Mouse (Mus musculus): ENCODE results near the gene Adamts4. TPM values are rescaled to one million over a fixed set of nuclear protein-coding genes. Genes with fewer than 3 reads are reported as not detected.

Adamts4 gene
- polyA plus RNA-seq, 1 experiment from 2014 or later, result 3.0 TPM

DNA sequence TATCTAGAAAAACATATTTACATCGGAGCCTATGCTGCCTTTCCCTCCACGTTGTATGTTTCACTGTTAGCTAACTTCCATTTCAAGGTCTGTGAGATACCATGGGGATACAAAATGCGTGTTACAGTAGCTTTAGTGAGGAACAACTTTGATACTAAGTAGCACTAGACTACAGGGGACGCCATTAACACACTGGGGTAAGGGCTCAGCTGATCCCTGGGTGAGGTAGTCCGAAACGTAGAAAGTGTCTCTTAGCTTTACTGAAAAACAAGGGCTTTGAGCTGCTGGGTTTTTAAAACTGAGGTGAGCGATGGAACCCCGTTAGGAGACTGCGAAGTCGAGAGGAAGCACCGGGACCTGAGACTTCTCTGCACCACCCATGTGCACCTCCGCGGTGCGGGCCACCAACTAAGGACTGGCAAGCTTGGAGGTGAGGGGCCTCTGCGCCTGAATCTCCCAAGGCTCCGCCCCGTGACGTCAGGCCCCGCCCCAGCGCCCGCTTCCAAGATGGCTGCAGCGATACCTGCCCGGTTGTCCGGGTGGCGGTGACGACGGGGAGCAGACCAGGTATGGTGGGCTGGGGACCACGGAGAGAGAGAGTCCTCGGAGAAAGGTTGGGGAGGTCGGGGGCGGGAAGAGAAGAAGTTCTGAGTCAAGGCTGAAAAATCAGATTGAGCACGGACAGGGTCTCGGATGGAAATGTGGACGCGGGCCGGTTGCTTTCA lies 19.8 kb downstream of the Adamts4 start, which contains the start of gene B4galt3:
B4galt3 (plus strand) TSS at position 481 of the 725 bp plus-strand sequence.
- peak within 1 kb of the TSS; percentile 82 for H3K4me2 ChIP-seq (ENCODE audit: low read length)
- no peaks in the 10 kb centered on the region for H3K27me3 ChIP-seq (ENCODE audit: control insufficient read depth, insufficient read depth, low read length)
- H3K4me3 ChIP-seq (ENCODE audit: control insufficient read depth in 1 of 2, insufficient read depth in 1 of 2, low read depth in 1 of 2, low read length in 2 of 2), result peak within 1 kb of the TSS; percentile 77
- no peaks in the 10 kb centered on the region for H3K9me3 ChIP-seq (ENCODE audit: control insufficient read depth, low read length)
- peak within 1 kb of the TSS; percentile 61 to 68 for H3K27ac ChIP-seq (replicated peaks in 1 of 2; ENCODE audit: control insufficient read depth in 1 of 2, insufficient read depth in 1 of 2, low read depth in 2 of 2, low read length in 2 of 2)
- H3K36me3 ChIP-seq (ENCODE audit: control insufficient read depth, insufficient read depth, low read length), result peaks cover 28% of the 10 kb centered on the region
- ATAC-seq (ENCODE audit: insufficient number of reproducible peaks, insufficient read depth, low FRiP score, low read depth), result peak; percentile 90
- H3K4me1 ChIP-seq (ENCODE audit: control insufficient read depth in 2 of 2, insufficient read depth in 2 of 2, low read length in 2 of 2), result peaks cover 6 to 17% of the 10 kb centered on the region in 2 experiments; a peak in 3 of 4 replicates
- H3K9ac ChIP-seq (ENCODE audit: low read length), result peak within 1 kb of the TSS; percentile 88
- 4% methylated on average over 36 of the region's 36 CpGs for WGBS

DNA sequence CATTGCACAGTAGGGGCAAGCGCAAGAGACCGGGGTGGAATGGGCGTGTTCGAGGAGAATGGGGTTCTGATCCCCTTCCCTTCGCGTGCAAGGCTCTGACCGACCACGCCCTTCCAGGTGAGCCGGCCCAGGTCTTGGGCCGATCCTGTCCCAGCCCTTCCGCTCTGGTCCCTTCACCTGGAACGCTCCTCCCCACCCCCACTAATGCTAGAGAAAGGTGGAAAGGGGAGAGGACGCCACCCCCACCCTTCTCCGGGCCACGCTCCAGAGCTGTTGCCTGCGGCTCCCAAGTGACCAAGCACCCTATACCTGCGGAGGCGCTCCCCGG lies 20.3 kb downstream of the Adamts4 start:
- ATAC-seq (ENCODE audit: insufficient number of reproducible peaks, insufficient read depth, low FRiP score, low read depth), result peak; percentile 67
- under 1% methylated on average over 17 of the region's 19 CpGs for whole genome bisulfite sequencing
- H3K4me2 ChIP-seq (ENCODE audit: low read length), result peak overlapping the region; percentile 82

DNA sequence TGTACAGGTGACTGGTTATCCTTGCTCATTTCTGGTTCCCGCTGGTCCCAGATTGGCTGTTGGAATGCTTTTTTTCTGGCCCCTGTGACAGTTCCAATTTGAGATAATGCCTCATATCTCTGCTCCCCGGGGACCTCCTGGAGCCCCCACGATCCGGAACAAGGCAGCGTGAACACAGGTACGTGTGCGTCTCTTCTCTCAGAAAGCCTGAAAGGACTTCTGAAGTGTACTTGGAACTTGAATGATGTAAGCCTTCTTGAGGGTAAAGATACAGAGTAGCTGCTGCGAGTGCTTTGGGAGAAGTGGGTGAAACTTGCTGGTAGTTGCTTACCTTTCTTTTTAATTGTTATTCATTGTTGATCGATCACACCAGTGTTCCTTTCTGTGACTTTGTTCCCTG lies 21.0 kb downstream of the Adamts4 start:
- no peak for ATAC-seq (ENCODE audit: insufficient number of reproducible peaks, insufficient read depth, low FRiP score, low read depth)
- 36% methylated on average over 9 of the region's 9 CpGs for WGBS
- no peak overlapping the region for H3K27ac ChIP-seq (replicated peaks in 1 of 2; ENCODE audit: control insufficient read depth in 1 of 2, insufficient read depth in 1 of 2, low read depth in 2 of 2, low read length in 2 of 2)
- peak overlapping the region; percentile 77 for H3K4me3 ChIP-seq (ENCODE audit: control insufficient read depth in 1 of 2, insufficient read depth in 1 of 2, low read depth in 1 of 2, low read length in 2 of 2)
- H3K9me3 ChIP-seq (ENCODE audit: control insufficient read depth, low read length), result no peaks in the 10 kb centered on the region
- H3K27me3 ChIP-seq (ENCODE audit: control insufficient read depth, insufficient read depth, low read length), result no peaks in the 10 kb centered on the region
- peaks cover 6 to 17% of the 10 kb centered on the region in 2 experiments; a peak in 3 of 4 replicates for H3K4me1 ChIP-seq (ENCODE audit: control insufficient read depth in 2 of 2, insufficient read depth in 2 of 2, low read length in 2 of 2)
- H3K36me3 ChIP-seq (ENCODE audit: control insufficient read depth, insufficient read depth, low read length), result peaks cover 40% of the 10 kb centered on the region
- H3K4me2 ChIP-seq (ENCODE audit: low read length), result peak overlapping the region; percentile 82
- peak overlapping the region; percentile 88 for H3K9ac ChIP-seq (ENCODE audit: low read length)

More for the DNA sequence above, 20.3 kb downstream of the Adamts4 start:
- H3K9ac ChIP-seq (ENCODE audit: low read length), result peak overlapping the region; percentile 88
- 0 out of 4 replicates have a peak overlapping the region, but pooled peaks of 1 of the 2 experiments have one; percentile 68 for H3K27ac ChIP-seq (replicated peaks in 1 of 2; ENCODE audit: control insufficient read depth in 1 of 2, insufficient read depth in 1 of 2, low read depth in 2 of 2, low read length in 2 of 2)
- no peaks in the 10 kb centered on the region for H3K27me3 ChIP-seq (ENCODE audit: control insufficient read depth, insufficient read depth, low read length)
- no peaks in the 10 kb centered on the region for H3K9me3 ChIP-seq (ENCODE audit: control insufficient read depth, low read length)
- peaks cover 33% of the 10 kb centered on the region for H3K36me3 ChIP-seq (ENCODE audit: control insufficient read depth, insufficient read depth, low read length)
- H3K4me1 ChIP-seq (ENCODE audit: control insufficient read depth in 2 of 2, insufficient read depth in 2 of 2, low read length in 2 of 2), result peaks cover 6 to 17% of the 10 kb centered on the region in 2 experiments; a peak in 3 of 4 replicates
- peak overlapping the region; percentile 77 for H3K4me3 ChIP-seq (ENCODE audit: control insufficient read depth in 1 of 2, insufficient read depth in 1 of 2, low read depth in 1 of 2, low read length in 2 of 2)

DNA sequence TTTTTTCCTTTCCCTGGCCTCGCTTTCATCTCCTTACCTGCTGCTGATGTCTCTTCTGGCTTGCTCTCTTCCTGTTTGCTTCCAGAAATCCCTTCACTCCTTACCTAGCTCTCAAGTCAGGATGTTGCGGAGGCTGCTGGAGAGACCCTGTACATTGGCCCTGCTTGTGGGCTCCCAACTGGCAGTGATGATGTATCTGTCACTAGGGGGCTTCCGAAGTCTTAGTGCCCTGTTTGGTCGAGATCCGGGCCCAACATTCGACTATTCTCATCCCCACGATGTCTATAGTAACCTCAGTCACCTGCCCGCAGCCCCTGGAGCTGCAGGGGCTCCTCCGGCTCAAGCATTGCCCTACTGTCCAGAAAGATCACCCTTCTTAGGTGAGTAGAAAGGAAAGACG lies 21.4 kb downstream of the Adamts4 start:
- Histone ChIP-seq H3K36me3 (ENCODE audit: control insufficient read depth, insufficient read depth, low read length) (peaks cover 44% of the 10 kb centered on the region), H3K27me3 (ENCODE audit: control insufficient read depth, insufficient read depth, low read length) (no peaks in the 10 kb centered on the region), H3K4me2 (ENCODE audit: low read length) (peak overlapping the region; percentile 82), H3K9me3 (ENCODE audit: control insufficient read depth, low read length) (no peaks in the 10 kb centered on the region), H3K27ac (replicated peaks in 1 of 2; ENCODE audit: control insufficient read depth in 1 of 2, insufficient read depth in 1 of 2, low read depth in 2 of 2, low read length in 2 of 2) (0 out of 4 replicates have a peak overlapping the region, but pooled peaks of 1 of the 2 experiments have one; percentile 26), H3K4me3 (ENCODE audit: control insufficient read depth in 1 of 2, insufficient read depth in 1 of 2, low read depth in 1 of 2, low read length in 2 of 2) (no peak overlapping the region), H3K9ac (ENCODE audit: low read length) (no peak overlapping the region), H3K4me1 (ENCODE audit: control insufficient read depth in 2 of 2, insufficient read depth in 2 of 2, low read length in 2 of 2) (peaks cover 6 to 17% of the 10 kb centered on the region in 2 experiments; a peak in 3 of 4 replicates)
- ATAC-seq (ENCODE audit: insufficient number of reproducible peaks, insufficient read depth, low FRiP score, low read depth), result no peak
- 61% methylated on average over 10 of the region's 10 CpGs for WGBS

DNA sequence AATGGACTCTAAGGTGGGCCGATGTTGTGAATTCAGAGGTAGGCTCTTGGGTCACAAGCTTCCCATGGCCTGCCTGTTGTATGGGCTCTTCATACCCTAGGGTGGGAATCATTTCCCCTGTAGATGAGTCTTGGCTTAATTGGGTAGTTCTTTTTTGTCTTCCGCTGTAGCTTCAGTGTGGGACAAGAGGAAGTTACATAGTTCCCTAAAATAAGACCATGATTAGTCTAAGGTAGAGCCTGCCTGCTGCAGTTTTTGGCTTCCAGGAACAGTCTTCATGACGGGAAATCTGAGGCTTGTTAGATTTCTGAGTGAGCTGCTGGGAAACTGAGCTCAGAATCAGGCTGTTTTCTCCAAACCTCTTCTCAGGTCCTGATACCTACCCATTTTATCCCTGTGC lies 21.9 kb downstream of the Adamts4 start:
- no peaks in the 10 kb centered on the region for H3K9me3 ChIP-seq (ENCODE audit: control insufficient read depth, low read length)
- H3K4me1 ChIP-seq (ENCODE audit: control insufficient read depth in 2 of 2, insufficient read depth in 2 of 2, low read length in 2 of 2), result peaks cover 6 to 17% of the 10 kb centered on the region in 2 experiments; a peak in 3 of 4 replicates
- H3K9ac ChIP-seq (ENCODE audit: low read length), result no peak overlapping the region
- H3K4me2 ChIP-seq (ENCODE audit: low read length), result peak overlapping the region; percentile 82
- no peak overlapping the region for H3K27ac ChIP-seq (replicated peaks in 1 of 2; ENCODE audit: control insufficient read depth in 1 of 2, insufficient read depth in 1 of 2, low read depth in 2 of 2, low read length in 2 of 2)
- peaks cover 49% of the 10 kb centered on the region for H3K36me3 ChIP-seq (ENCODE audit: control insufficient read depth, insufficient read depth, low read length)
- ATAC-seq (ENCODE audit: insufficient number of reproducible peaks, insufficient read depth, low FRiP score, low read depth), result no peak
- WGBS, result 84% methylated on average over 3 of the region's 3 CpGs
- no peaks in the 10 kb centered on the region for H3K27me3 ChIP-seq (ENCODE audit: control insufficient read depth, insufficient read depth, low read length)
- H3K4me3 ChIP-seq (ENCODE audit: control insufficient read depth in 1 of 2, insufficient read depth in 1 of 2, low read depth in 1 of 2, low read length in 2 of 2), result no peak overlapping the region

DNA sequence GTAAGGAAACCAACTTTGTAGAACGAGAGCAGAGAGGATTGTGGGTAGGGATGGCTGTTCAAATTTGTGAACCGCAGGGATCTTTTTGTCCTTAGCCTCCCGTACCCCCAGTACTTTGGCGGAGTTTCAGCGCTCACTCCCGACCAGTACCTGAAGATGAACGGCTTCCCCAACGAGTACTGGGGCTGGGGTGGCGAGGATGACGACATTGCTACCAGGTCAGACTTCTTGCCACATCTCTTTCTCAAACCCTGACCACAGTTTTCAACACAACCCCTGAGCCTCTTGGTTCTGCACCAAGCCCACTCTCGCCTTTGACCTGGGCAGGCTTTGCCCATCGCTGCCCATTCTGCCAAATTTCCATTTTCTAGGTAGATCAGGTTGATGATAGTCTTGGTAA lies 23.9 kb downstream of the Adamts4 start:
- no peaks in the 10 kb centered on the region for H3K9me3 ChIP-seq (ENCODE audit: control insufficient read depth, low read length)
- H3K4me1 ChIP-seq (ENCODE audit: control insufficient read depth in 2 of 2, insufficient read depth in 2 of 2, low read length in 2 of 2), result peaks cover 6 to 17% of the 10 kb centered on the region in 2 experiments; a peak in 3 of 4 replicates
- no peak for ATAC-seq (ENCODE audit: insufficient number of reproducible peaks, insufficient read depth, low FRiP score, low read depth)
- no peak overlapping the region for H3K4me2 ChIP-seq (ENCODE audit: low read length)
- H3K9ac ChIP-seq (ENCODE audit: low read length), result no peak overlapping the region
- no peaks in the 10 kb centered on the region for H3K27me3 ChIP-seq (ENCODE audit: control insufficient read depth, insufficient read depth, low read length)
- WGBS, result 87% methylated on average over 12 of the region's 12 CpGs
- peaks cover 67% of the 10 kb centered on the region for H3K36me3 ChIP-seq (ENCODE audit: control insufficient read depth, insufficient read depth, low read length)
- H3K27ac ChIP-seq (replicated peaks in 1 of 2; ENCODE audit: control insufficient read depth in 1 of 2, insufficient read depth in 1 of 2, low read depth in 2 of 2, low read length in 2 of 2), result no peak overlapping the region
- H3K4me3 ChIP-seq (ENCODE audit: control insufficient read depth in 1 of 2, insufficient read depth in 1 of 2, low read depth in 1 of 2, low read length in 2 of 2), result no peak overlapping the region

DNA sequence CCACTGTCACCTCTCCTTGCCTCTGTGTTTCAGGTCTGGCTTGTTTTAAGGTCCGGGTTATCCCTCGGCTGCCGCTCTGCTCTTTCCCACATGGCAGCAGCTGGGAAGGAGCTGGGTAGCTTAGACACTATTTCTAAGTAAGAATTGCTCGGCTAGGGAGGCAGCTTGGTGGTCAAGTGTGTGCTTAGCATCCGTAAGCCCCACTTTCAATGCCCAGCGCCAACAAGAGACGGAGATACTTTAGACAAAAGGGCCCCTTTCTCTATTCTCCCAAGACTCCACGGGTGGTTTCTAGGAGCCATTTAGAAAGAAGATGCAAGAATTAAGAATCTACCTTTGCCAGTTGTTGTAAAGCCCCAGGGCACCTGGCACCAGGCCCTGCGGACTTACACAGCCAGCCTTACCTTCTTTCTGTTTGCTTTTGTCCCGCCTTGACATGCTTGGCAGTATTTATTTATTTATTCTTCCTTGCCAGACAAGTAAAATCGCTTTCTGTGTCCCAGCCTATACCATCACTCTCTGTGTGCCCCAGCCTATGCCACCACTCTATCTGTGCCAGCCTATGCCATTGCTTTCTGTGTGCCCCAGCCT lies 25.0 kb downstream of the Adamts4 start:
- ATAC-seq (ENCODE audit: insufficient number of reproducible peaks, insufficient read depth, low FRiP score, low read depth), result no peak
- Histone ChIP-seq H3K27me3 (ENCODE audit: control insufficient read depth, insufficient read depth, low read length) (no peaks in the 10 kb centered on the region), H3K9me3 (ENCODE audit: control insufficient read depth, low read length) (no peaks in the 10 kb centered on the region), H3K36me3 (ENCODE audit: control insufficient read depth, insufficient read depth, low read length) (peaks cover 67% of the 10 kb centered on the region), H3K4me3 (ENCODE audit: control insufficient read depth in 1 of 2, insufficient read depth in 1 of 2, low read depth in 1 of 2, low read length in 2 of 2) (no peak overlapping the region), H3K4me1 (ENCODE audit: control insufficient read depth in 2 of 2, insufficient read depth in 2 of 2, low read length in 2 of 2) (peaks cover 11 to 21% of the 10 kb centered on the region in 2 experiments), H3K4me2 (ENCODE audit: low read length) (no peak overlapping the region), H3K27ac (replicated peaks in 1 of 2; ENCODE audit: control insufficient read depth in 1 of 2, insufficient read depth in 1 of 2, low read depth in 2 of 2, low read length in 2 of 2) (no peak overlapping the region), H3K9ac (ENCODE audit: low read length) (no peak overlapping the region)
- 88% methylated on average over 11 of the region's 11 CpGs for WGBS
